Mouse (Mus musculus): ENCODE measurements at regions not wholly inside any gene's neighbourhood (a gene's known extent, or its start where the extent isn't known, plus 50 kb on each side); places are given as distances from the start of the nearest gene placed in this dataset.
A peak's percentile ranks its signal among the peaks of the same experiment; 100 is the strongest.

DNA sequence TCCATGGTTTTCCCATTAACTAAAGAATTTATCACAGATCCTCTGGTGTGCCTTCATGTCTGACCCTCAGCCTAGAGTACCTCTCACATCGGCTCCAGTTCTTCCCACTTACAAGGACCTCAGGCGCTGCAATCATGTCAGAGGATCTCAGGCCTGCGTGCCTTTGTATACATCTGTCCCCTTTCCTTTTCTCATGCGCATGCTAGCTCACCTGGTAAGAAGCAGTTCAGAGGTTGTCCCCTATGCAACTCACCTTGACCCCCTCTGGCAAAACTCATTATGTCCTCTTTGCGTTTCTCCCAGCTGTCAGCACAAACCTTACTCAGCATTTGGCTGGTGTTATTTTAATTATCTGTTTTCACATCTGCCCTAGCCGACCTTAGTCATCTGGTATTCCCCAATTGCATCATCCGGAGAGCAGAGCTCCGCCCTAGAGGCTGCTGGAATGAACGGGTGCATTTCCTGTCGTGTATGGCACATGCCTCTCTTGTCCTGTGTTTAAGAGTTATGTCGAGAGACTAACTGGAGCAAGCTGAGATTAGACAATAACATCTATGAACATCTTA is 73.3 kb upstream of the Serp2 start:
- TF ChIP-seq CTCF (IDR thresholded peaks at IDR 0.05) (0 out of 2 replicates have a peak, but pooled peaks have one; percentile 11), EP300 (IDR thresholded peaks at IDR 0.05) (peak; percentile 50; the same call in 1 of the 2 replicates)
